Mouse (Mus musculus) c-Kit-positive CD71-negative TER-119-negative erythroid progenitor cells, embryonic 14.5 days (primary cell): ENCODE data around the gene Rab29.
"Not testable (repeated sequence)": the region's sequence is repeated elsewhere in the genome, so short reads cannot be mapped to it uniquely, and the experiment has no call there.

Source experiments
- DNase-seq: peaks from one replicate; pipeline ENCODE4 v3.0.0-alpha.2; 2013; ENCODE audit warnings: low read depth

The Rab29 gene

DNA sequence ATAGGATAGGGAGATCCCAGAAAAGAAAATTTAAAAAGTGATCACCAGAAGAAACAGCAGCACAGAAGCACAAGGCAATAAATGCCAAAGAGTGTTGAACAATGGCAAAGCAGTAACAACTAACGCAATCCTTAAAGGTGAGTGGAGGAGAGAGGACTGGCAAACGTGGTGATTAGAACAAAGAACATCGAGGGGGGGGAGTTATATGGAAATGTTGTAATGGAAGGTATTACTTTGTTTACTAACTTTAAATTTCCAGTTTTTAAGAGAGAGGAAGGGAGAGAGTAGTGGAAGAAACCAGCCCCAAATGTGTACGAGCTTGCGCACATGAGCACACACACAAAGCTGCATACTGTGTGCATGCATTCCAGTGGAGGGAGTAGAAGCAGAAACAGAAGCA, 1.4 kb upstream of the Rab29 start:
- no peak for DNase-seq

- no peak for DNase-seq
Measured at GRCm38 (mm10) chr1:131866304-131866999, 572 bp upstream of the Rab29 start.

DNA sequence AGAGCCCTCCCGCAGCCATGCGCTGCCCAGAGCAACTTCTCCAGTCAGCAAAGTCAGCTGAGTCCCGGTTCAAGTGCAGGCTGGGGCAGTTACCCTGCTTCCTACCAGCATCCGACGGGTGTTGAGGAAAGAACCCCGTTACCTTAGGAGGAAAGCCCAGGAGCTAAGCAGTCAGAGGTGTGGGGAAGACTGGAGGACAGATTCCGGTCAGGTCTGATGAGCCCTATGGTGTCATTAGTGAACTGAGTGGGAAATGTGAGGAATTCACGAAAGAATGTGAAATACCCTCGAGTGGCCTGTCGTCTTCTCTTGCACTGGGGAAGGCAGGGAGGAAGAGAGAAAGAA, 894 bp downstream of the Rab29 start:
- no peak for DNase-seq

DNA sequence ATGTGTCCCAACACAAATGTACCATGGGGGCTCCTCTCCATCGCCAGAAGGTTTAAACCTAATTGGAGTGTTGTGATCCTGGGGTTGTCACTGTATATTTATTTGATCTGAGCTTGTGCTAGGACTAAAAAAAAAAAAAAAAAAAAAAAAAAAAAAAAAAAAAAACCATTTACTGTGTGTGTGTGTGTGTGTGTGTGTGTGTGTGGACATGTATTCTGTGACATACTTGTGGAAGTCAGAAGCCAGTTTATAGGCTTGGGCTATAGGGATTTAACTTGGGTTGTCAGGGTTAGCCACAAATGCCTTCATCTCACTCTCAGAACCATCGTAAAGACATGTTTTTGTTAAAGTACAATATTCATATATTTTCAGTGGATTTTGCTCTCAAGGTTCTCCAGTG, 2.5 kb downstream of the Rab29 start:
- no peak for DNase-seq

- DNase-seq = no peak
Measured at GRCm38 (mm10) chr1:131872856-131873255, 5.8 kb downstream of the Rab29 start.

- no peak for DNase-seq
Measured at GRCm38 (mm10) chr1:131879816-131880215, 12.8 kb downstream of the Rab29 start.

DNA sequence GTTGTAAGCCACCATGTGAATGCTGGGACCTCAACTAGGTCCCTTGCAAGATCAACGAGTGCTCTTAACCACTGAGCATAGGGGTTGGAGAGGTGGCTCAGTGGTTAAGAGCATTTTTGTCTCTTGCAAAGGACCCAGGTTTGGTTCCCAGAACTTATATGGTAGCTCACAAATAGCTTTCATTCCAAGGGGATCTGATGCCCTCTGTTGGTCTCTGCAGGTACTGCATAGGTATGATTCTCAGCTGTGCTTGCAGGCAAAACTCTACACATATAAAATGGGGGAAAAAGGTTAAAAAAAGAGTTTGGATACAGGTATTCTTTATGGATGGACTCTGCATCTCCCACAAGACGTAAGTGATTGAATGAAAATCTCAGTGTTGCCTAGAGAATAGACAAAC, 15.8 kb downstream of the Rab29 start:
- DNase-seq = no peak

GRCm38 (mm10) chr1:131886173-131886572, 19.1 kb downstream of the Rab29 start:
- no peak for DNase-seq

DNA sequence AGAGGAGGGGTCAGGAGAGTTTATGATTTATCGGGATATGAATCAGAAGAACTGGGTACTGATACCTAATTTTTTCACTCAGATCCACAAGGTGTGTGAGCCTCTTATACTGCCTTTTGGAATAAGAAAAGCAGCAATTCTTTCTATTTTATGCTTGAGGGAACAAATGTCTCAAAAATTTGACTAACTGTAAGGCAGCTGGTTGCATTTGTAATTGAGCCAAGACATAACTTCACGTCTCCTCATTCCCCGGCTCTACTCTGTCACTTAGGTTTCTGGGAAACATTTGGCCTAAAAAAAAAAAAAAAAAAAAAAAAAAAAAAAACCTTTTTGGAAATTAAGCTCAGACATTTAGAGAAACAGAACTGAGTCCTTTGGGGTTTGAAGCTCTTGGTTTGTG, 19.6 kb downstream of the Rab29 start:
- no peak for DNase-seq

- no peak for DNase-seq
Measured at GRCm38 (mm10) chr1:131890043-131890658, 23.1 kb downstream of the Rab29 start.

- DNase-seq = no peak
Measured at GRCm38 (mm10) chr1:131891436-131891835, 24.4 kb downstream of the Rab29 start.

DNA sequence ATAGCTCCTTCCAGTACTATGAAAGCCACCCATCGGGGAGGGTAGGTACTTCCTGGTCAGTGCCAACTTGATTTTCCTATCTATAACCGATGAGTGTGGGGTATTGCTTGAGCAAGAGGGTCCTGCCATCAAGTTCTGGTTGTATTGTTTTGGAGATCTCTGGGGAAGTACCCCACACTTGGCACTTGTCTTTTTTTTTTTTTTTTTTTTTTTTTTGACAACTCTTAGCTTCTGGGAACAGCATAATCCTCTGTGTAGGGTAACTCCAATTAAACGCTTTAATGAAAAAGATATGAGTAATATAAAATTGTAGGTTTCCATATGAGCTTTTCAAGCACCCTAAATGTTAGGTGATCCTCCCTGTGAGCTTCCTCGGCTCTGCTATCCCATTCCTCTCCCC, 35.7 kb downstream of the Rab29 start:
- DNase-seq = no peak

GRCm38 (mm10) chr1:131903251-131903650, 36.2 kb downstream of the Rab29 start:
- DNase-seq = no peak

GRCm38 (mm10) chr1:131905497-131905896, 38.5 kb downstream of the Rab29 start:
- DNase-seq = peak; percentile 14

- no peak for DNase-seq
Measured at GRCm38 (mm10) chr1:131908456-131908855, 41.4 kb downstream of the Rab29 start.

- DNase-seq = not testable (repeated sequence)
Measured at GRCm38 (mm10) chr1:131909236-131909635, 42.2 kb downstream of the Rab29 start.

DNA sequence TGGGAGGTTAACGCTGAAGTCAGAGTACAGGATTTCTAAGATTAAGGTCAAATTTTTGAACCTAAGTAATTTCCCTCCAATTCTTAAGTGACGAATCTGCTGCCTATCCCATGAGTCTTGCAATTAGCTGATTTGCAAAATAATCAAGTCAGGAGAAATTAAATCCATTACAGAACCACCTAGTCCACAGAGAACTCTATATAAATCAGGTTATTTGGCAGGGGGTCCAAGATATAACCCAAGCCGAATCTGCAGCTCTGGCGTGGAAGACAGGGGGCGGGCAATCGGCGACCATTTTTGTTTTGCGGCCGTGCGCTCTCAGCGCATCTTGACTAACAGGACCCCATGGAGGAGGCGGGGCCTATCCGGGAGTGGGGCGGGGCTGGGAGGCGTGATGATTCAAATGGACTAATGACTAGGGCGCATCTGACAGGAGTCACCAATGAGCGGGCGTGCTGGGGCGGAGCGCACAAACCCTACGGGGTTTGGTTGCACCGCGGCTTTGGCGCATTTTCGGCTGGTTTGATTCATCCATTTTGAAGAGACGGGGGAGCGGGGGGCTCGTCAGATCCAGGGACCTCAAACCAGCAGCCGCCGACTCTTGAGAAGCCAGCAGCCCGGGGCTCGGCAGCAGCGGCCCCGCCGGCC, 43.1 kb downstream of the Rab29 start, which contains the start of gene Nucks1:
Gene Nucks1, plus strand, starts transcription at position 534 of the 648 bp plus-strand sequence.
- DNase-seq = peak; percentile 98

DNA sequence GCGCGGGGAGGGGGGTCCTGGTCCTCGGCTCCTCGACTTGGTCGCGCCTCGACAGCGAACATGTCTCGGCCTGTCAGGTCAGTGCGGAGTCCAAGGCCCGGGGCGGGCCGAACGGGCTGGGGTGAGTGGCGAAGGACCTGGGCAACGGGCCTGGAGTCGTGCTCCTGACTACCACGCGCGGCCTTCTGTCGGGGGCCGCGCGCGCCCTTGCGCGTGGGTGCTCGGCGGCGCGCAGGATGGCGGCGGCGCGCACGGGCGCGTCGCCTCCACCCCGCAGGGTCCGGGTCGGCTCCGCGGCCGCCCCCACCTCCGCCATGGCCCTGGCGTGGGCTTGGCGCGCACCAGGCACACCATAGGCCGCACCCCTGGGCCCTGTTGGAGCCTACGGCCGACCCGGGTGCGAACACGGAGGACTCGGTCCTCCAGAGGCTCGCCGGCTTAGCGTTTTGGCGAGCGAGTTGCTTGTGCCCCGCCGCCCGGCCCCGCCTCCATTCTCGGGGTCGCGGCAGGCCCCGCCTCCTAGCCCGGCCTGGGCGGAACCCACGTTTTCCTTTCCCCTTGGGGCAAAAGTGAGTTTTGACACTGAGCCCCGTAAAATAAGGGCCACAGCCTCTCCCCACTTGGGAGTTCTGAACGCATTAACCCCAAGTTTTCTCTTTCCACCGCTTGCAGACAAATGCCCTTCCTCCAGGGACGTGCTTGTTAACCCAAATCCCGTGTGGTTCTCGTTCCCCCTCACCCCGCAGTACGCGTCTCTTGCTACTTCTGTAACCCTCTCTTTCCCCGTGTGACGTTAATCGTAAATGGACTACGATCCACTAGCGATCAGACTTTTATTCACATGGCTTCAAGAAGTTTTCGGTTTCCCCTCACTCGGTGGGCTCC, 43.9 kb downstream of the Rab29 start:
- DNase-seq = peak; percentile 60

- no peak for DNase-seq
Measured at GRCm38 (mm10) chr1:131917634-131918033, 50.6 kb downstream of the Rab29 start.

DNA sequence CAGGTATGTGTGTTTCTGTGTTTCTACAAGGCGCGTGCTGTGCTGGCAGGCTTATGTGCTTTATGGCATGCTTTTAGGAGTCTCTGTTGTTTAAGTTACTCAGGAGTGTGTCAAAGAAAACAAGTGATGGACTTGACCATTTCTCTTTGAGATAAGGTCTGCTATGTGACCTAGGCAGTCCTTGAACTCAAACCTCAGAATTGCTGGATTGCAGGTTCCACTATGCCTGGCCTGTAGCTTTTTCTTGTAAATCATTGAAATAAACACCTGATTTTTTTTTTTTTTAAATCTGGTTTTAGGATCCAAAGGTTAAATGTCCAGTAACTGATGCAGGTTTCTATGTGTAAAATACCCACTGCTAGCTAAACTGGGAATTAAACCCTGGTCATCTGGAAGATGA, 52.0 kb downstream of the Rab29 start:
- DNase-seq = no peak

GRCm38 (mm10) chr1:131922100-131922499, 55.1 kb downstream of the Rab29 start:
- DNase-seq = no peak
